Mouse (Mus musculus) liver, postnatal 0 days (tissue): ENCODE results near the gene Nr4a1. TPM values are rescaled to one million over a fixed set of nuclear protein-coding genes. Genes with fewer than 3 reads are reported as not detected.

ENCODE experiments used
- ATAC-seq: fragments of 200-750 bp; cut with Nextera tagmentation; 2 replicates; pipeline ENCODE4 v1.8.0; 2017; ENCODE audit warnings: mild to moderate bottlenecking, moderate library complexity
- DNase-seq: peaks from one replicate; pipeline ENCODE4 v3.0.0-alpha.2; 2016
- H3K27ac ChIP-seq: fragments of 300-500 bp; sonication (generic); 2 replicates; pipeline ENCODE4 v1.5.1; 2014; ENCODE audit warnings: antibody characterized with exemption, moderate library complexity, mild to moderate bottlenecking, low read depth
- H3K27me3 ChIP-seq: fragments of 300-500 bp; sonication (generic); 2 replicates; pipeline ENCODE4 v1.6.1; 2014; ENCODE audit warnings: low read length, control low read depth, mixed read lengths; ENCODE audit not compliant: insufficient read depth
- H3K36me3 ChIP-seq: fragments of 300-500 bp; sonication (generic); replicated peaks from 2 replicates; pipeline ENCODE4 v1.6.1; 2014; ENCODE audit warnings: mild to moderate bottlenecking, control low read depth, low read length, moderate library complexity, mixed read lengths; ENCODE audit not compliant: insufficient read depth
- H3K4me1 ChIP-seq: fragments of 300-500 bp; sonication (generic); 2 replicates; pipeline ENCODE4 v1.6.1; 2014; ENCODE audit warnings: antibody characterized with exemption, mild to moderate bottlenecking, control low read depth; ENCODE audit not compliant: insufficient read depth
- H3K4me2 ChIP-seq: fragments of 300-500 bp; sonication (generic); 2 replicates; pipeline ENCODE4 v1.6.1; 2014; ENCODE audit warnings: low read depth, mild to moderate bottlenecking, low read length, moderate library complexity, mixed read lengths
- H3K4me3 ChIP-seq: fragments of 300-500 bp; sonication (generic); 2 replicates; pipeline ENCODE4 v1.5.1; 2014; ENCODE audit warnings: low read depth, low read length
- H3K9ac ChIP-seq: fragments of 300-500 bp; sonication (generic); replicated peaks from 2 replicates; pipeline ENCODE4 v1.6.1; 2014; ENCODE audit warnings: mild to moderate bottlenecking, moderate library complexity
- H3K9me3 ChIP-seq: fragments of 300-500 bp; sonication (generic); 2 replicates; pipeline ENCODE4 v1.6.1; 2016; ENCODE audit warnings: mild to moderate bottlenecking, control low read depth, low read length, mixed read lengths
- CTCF ChIP-seq: sonication (generic); IDR thresholded peaks from 2 replicates; pipeline ENCODE4 v1.5.1; 2016; ENCODE audit warnings: antibody characterized with exemption, low read depth
- EP300 ChIP-seq: IDR thresholded peaks from 2 replicates; pipeline ENCODE4 v1.6.1; 2016; ENCODE audit warnings: antibody characterized with exemption, low read depth, mild to moderate bottlenecking
- WGBS: fragments of 180-500 bp; shearing (Covaris S2); extraction: QIAGEN DNeasy Blood & Tissue Kit; methylation state at CpG from one replicate; pipeline ENCODE4 v1.1.7; 2014; ENCODE audit not compliant: insufficient replicate concordance; 5-methylcytosine and 5-hydroxymethylcytosine counted together
- polyA plus RNA-seq: library from polyadenylated mRNA; unstranded; fragments of >200 nt; fragmentation: Nextera tagmentation; extraction: Ambion mirVana; gene quantifications from 2 replicates; pipeline ENCODE4 v1.2.1, GENCODE M21; 2015

Nr4a1 gene
- polyA plus RNA-seq, 1 experiment from 2014 or later, result 1.1 TPM

DNA sequence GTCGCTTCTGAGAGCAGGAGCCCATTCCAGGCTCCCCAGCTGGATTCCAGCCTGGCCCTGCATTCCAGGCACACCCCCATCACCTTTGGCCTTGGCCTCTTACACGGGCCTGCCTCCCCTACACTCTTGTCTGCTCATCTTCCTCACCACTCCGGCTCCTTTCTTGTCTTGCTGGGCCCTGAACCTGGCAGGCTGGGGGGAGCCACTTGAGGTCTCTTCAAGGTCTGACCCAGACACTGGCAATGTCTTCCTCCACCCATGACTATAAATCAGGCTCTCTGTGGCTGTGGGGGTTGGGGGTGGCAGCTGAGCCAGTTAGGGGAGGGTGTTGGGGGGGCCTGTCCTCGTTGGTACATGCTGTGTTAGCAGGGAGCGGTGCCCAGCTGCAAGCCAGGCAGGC is 24.5 kb downstream of the Nr4a1 start:
- H3K4me1 ChIP-seq, result no peaks in the 10 kb centered on the region
- H3K27ac ChIP-seq, result no peak overlapping the region
- no peak overlapping the region for H3K9ac ChIP-seq
- ATAC-seq, result no peak
- no peak overlapping the region for H3K4me2 ChIP-seq
- H3K36me3 ChIP-seq, result 0 out of 2 replicates have a peak, but pooled peaks cover 2% of the 10 kb centered on the region
- H3K4me3 ChIP-seq, result no peak overlapping the region
- no peak for DNase-seq
- H3K9me3 ChIP-seq, result no peaks in the 10 kb centered on the region
- no peak for TF ChIP-seq EP300
- no peak for TF ChIP-seq CTCF
- no peaks in the 10 kb centered on the region for H3K27me3 ChIP-seq
- 54% methylated on average over 5 of the region's 5 CpGs for WGBS

DNA sequence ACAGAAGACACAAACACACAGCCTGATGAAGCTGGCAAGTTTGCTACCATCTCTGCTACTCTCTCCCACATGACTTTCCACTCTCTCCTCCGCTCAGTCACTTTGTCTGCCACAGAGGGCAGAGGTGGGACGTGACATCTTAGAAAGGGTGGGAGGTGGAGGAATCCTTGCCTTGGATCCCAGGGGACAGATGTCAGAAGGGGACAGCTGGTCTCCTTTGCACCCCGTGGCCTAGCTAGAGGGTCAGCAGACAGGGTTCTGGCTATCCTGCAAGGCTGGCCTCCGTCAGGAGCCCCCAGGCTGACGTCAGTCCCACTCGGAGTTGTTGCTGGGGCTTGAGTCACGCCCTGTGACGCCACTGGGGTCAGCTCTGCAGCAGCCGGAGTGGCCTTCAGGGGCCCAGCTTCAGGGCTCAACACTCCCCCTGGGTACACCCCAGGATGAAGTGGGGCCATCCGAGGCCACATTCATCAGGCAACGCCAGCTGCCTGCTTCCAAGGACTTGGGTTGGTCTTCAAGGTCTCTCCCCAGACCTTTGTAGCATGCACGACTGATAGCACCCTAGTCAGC is 25.4 kb downstream of the Nr4a1 start:
- no peak overlapping the region for H3K4me3 ChIP-seq
- no peaks in the 10 kb centered on the region for H3K9me3 ChIP-seq
- no peak overlapping the region for H3K4me2 ChIP-seq
- DNase-seq, result no peak
- WGBS, result 69% methylated on average over 12 of the region's 12 CpGs
- H3K36me3 ChIP-seq, result no peaks in the 10 kb centered on the region
- no peaks in the 10 kb centered on the region for H3K4me1 ChIP-seq
- no peak overlapping the region for H3K9ac ChIP-seq
- TF ChIP-seq EP300, result no peak
- TF ChIP-seq CTCF, result no peak
- no peak overlapping the region for H3K27ac ChIP-seq
- H3K27me3 ChIP-seq, result no peaks in the 10 kb centered on the region
- ATAC-seq, result no peak

DNA sequence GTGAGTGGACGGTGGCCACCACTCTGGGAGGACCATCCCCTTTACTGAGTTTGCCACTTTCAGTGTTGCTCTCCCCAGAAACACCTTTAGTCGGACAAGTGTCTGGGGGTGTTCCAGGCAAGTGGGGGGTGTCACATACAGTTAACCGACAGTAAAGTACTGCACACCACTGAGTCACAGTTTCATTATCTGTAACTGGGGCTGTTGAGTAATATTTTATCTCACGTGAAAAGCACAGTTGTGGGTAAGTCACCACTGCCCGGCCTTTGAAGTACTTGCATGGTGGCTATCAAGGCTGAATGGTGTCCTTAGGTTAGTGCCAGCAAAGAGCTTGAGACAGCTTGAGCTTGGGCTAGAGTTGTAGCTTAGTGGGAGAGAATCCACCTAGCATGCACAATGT is 28.4 kb downstream of the Nr4a1 start:
- Histone ChIP-seq H3K4me1 (peaks cover 19% of the 10 kb centered on the region), H3K27me3 (no peaks in the 10 kb centered on the region), H3K4me2 (no peak overlapping the region), H3K27ac (no peak overlapping the region), H3K4me3 (no peak overlapping the region), H3K9ac (no peak overlapping the region), H3K36me3 (peaks cover 14% of the 10 kb centered on the region), H3K9me3 (no peaks in the 10 kb centered on the region)
- ATAC-seq (no peak), DNase-seq (no peak)
- TF ChIP-seq EP300, result no peak
- WGBS, result 56% methylated on average over 5 of the region's 5 CpGs

DNA sequence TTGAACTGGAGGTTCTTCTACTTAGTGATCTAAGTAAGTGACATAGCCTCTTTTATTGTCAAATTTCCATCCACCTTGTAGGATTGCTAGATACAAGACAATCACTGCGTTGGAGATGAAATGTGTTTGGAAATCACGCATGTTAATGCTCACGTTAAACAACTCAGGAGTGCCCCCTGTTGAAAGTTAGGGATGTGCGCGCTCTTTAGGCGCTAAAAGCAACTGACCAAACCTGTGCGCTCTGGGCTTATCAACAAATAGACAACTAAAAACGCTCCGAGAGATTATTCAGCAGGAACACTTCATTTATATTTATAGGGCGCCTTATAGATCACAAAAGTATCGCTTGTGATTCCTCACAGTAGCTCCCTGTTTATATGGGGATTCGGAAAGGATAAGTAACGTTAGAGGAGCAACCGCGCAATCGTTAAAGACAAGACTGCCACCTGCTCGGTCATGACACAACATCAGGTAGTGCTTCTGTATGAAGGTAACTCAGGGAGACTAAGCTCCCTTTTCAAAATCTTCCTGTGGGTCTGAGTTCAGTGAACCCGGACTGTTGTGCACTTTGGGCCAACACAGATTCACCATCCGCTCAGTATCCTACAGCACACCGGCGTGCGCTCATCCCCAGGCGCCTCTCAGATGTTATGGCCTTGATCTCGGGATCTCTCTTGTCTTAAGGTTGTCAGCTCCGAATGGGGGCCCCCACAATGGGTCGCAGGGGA is 29.3 kb downstream of the Nr4a1 start:
- Histone ChIP-seq H3K4me3 (peak overlapping the region; percentile 90), H3K9me3 (no peaks in the 10 kb centered on the region), H3K27ac (peak overlapping the region; percentile 90), H3K27me3 (no peaks in the 10 kb centered on the region), H3K4me2 (peak overlapping the region; percentile 88), H3K36me3 (peaks cover 23% of the 10 kb centered on the region), H3K4me1 (peaks cover 19% of the 10 kb centered on the region), H3K9ac (peak overlapping the region; percentile 94)
- ATAC-seq (peak; percentile 29; the same call in 1 of the 2 replicates), DNase-seq (peak; percentile 52)
- under 1% methylated on average over 26 of the region's 26 CpGs for WGBS
- TF ChIP-seq EP300 (no peak), CTCF (peak; percentile 82)

DNA sequence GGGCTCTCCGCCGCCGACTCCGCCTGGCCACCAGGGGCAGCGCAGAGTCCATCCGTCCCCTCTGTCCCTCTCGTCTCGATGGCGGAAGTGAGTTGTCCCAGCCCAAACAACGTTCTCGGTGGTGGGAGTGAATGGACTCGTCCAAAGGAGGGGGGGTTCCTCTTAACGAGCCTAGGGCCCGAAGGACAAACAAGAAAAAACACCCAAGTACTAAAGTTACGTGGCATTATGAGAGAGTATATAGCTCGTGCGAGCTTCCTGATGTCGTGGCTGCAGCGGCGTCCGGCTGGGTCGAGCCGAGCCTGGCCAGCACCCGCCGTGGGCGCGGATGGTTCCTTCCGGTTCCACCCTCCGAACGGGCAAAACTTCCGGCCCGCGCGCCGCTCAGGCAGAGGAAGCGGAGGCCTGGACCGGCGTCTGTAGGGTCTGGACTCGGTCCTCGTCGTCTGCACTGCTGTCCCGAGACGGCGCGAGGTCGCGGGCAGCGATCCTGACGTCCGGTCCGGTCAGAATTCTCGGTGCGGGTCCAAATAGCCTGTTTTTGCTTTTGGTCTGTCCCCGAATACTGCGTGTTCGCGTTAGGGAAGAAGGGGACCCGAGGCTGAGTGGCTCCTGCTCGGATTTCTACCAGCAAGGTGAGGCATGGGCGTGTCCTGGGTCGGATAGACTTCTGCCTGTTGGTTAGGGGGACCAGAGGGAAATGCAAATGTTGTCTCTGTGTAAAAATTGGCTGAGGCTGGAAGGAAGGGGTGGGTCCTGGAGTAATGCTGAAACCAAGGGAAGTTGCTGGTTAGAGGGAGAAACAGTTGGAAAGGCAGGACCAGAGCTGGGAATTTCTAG is 30.1 kb downstream of the Nr4a1 start, which contains the start of gene Atg101:
Atg101 (plus strand) TSS at position 362 of the 840 bp plus-strand sequence.
- Histone ChIP-seq H3K27me3 (no peaks in the 10 kb centered on the region), H3K9ac (peak within 1 kb of the TSS; percentile 94), H3K4me2 (peak within 1 kb of the TSS; percentile 88), H3K9me3 (no peaks in the 10 kb centered on the region), H3K36me3 (peaks cover 27% of the 10 kb centered on the region), H3K4me3 (peak within 1 kb of the TSS; percentile 90), H3K4me1 (peaks cover 19% of the 10 kb centered on the region), H3K27ac (peak within 1 kb of the TSS; percentile 90)
- DNase-seq (peak; percentile 93), ATAC-seq (peak; percentile 93)
- under 1% methylated on average over 61 of the region's 61 CpGs for WGBS
- peak; percentile 72; the same call in 1 of the 2 replicates for TF ChIP-seq EP300
- peak; percentile 98 for TF ChIP-seq CTCF
